In genomic region chr13:109116342-109117201, GRCm38 (mm10) we compare ENCODE assay signal across 7 mouse cellular contexts.
DNase-seq lines count a peak whose midpoint lies in the region; ATAC-seq and TF ChIP-seq lines count a peak whose summit lies in the region.

No protein-coding gene starts in this region.

- H3K36me3 ChIP-seq in ES-E14 (ENCODE audit: control insufficient read depth, insufficient read depth, low read length, poor library complexity, severe bottlenecking), result no peaks in the 10 kb centered on the region
- H3K36me3 ChIP-seq in embryonic facial prominence, embryonic 13.5 days, result no peaks in the 10 kb centered on the region
- H3K36me3 ChIP-seq in hindbrain, embryonic 11.5 days (ENCODE audit: control insufficient read depth, insufficient read depth, low read length), result no peaks in the 10 kb centered on the region
- H3K36me3 ChIP-seq in stomach, embryonic 14.5 days (ENCODE audit: control insufficient read depth, insufficient read depth, low read length), result no peaks in the 10 kb centered on the region

- no peak for ATAC-seq in embryonic facial prominence, embryonic 13.5 days (ENCODE audit: insufficient number of reproducible peaks, insufficient read depth, low FRiP score, low TSS enrichment, low read depth)
- peak; percentile 91 for ATAC-seq in hindbrain, embryonic 11.5 days (ENCODE audit: low FRiP score)
- peak; percentile 37 for ATAC-seq in megakaryocyte progenitor cell, adult 5-6 weeks (replicated peaks; ENCODE audit: poor library complexity)
- peak; percentile 49 for ATAC-seq in stomach, embryonic 14.5 days (ENCODE audit: insufficient number of reproducible peaks, insufficient read depth, low FRiP score, low read depth)

- no peak overlapping the region for H3K27ac ChIP-seq in ES-E14 (ENCODE audit: insufficient read depth, low read depth, low read length, poor library complexity, severe bottlenecking)
- no peak overlapping the region for H3K27ac ChIP-seq in embryonic facial prominence, embryonic 13.5 days
- H3K27ac ChIP-seq in hindbrain, embryonic 11.5 days (ENCODE audit: low read depth, low read length), result no peak overlapping the region
- no peak overlapping the region for H3K27ac ChIP-seq in stomach, embryonic 14.5 days (ENCODE audit: low read length)

- no peak overlapping the region; the same call in 1 of the 2 replicates for H3K9ac ChIP-seq in ES-E14 (ENCODE audit: insufficient read depth, low read depth, low read length, poor library complexity, severe bottlenecking)
- peak overlapping the region; percentile 54 for H3K9ac ChIP-seq in embryonic facial prominence, embryonic 13.5 days
- H3K9ac ChIP-seq in hindbrain, embryonic 11.5 days (ENCODE audit: low read depth, low read length), result peak overlapping the region; percentile 58
- no peak overlapping the region for H3K9ac ChIP-seq in stomach, embryonic 14.5 days (replicated peaks; ENCODE audit: low read depth, low read length)

- peak overlapping the region; percentile 96 for H3K4me2 ChIP-seq in embryonic facial prominence, embryonic 13.5 days
- peak overlapping the region; percentile 97 for H3K4me2 ChIP-seq in hindbrain, embryonic 11.5 days (replicated peaks; ENCODE audit: low read depth, low read length)
- H3K4me2 ChIP-seq in stomach, embryonic 14.5 days (replicated peaks; ENCODE audit: low read depth, low read length), result peak overlapping the region; percentile 92

- no peak for DNase-seq in ES-E14 (ENCODE audit: low read depth, low spot score)
- peak; percentile 4 for DNase-seq in adrenal gland, adult 2 months
- DNase-seq in hindbrain, embryonic 11.5 days (ENCODE audit: low spot score), result peak; percentile 82
- DNase-seq in layer of hippocampus, postnatal 25 days (ENCODE audit: extremely low spot score in 1 of 2, low spot score in 1 of 2), result peak; percentile 54 to 59

- no peaks in the 10 kb centered on the region for H3K9me3 ChIP-seq in ES-E14 (ENCODE audit: control insufficient read depth, insufficient read depth, low read depth, low read length)
- H3K9me3 ChIP-seq in embryonic facial prominence, embryonic 13.5 days, result no peaks in the 10 kb centered on the region
- no peaks in the 10 kb centered on the region for H3K9me3 ChIP-seq in hindbrain, embryonic 11.5 days (ENCODE audit: control insufficient read depth, low read length)
- H3K9me3 ChIP-seq in stomach, embryonic 14.5 days (ENCODE audit: control insufficient read depth, low read depth, low read length), result no peaks in the 10 kb centered on the region

- peak overlapping the region; percentile 47 to 62 for H3K4me3 ChIP-seq in ES-E14 (ENCODE audit: insufficient read depth in 1 of 2, low read depth in 1 of 2, low read length in 2 of 2, poor library complexity in 1 of 2, severe bottlenecking in 1 of 2)
- peak overlapping the region; percentile 50 for H3K4me3 ChIP-seq in embryonic facial prominence, embryonic 13.5 days
- peak overlapping the region; percentile 54 for H3K4me3 ChIP-seq in hindbrain, embryonic 11.5 days (ENCODE audit: low read depth, low read length)
- H3K4me3 ChIP-seq in stomach, embryonic 14.5 days (ENCODE audit: low read depth, low read length), result peak overlapping the region; percentile 34

- in situ Hi-C loops in ES-E14 (cut with MboI; ENCODE audit: low sequenced_read_pairs in 2 of 2, unreplicated experiment in 2 of 2), result no loop called here

- under 1% methylated on average over 53 of the region's 63 CpGs for WGBS in embryonic facial prominence, embryonic 13.5 days
- WGBS in hindbrain, embryonic 11.5 days, result under 1% methylated on average over 41 of the region's 63 CpGs
- 0% methylated on average over 56 of the region's 63 CpGs for WGBS in stomach, embryonic 14.5 days

- peaks cover 44% of the 10 kb centered on the region for H3K27me3 ChIP-seq in embryonic facial prominence, embryonic 13.5 days
- H3K27me3 ChIP-seq in hindbrain, embryonic 11.5 days (ENCODE audit: control insufficient read depth, insufficient read depth, low read length), result peaks cover 2% of the 10 kb centered on the region; the same call in 1 of the 2 replicates
- no peaks in the 10 kb centered on the region for H3K27me3 ChIP-seq in stomach, embryonic 14.5 days (ENCODE audit: control insufficient read depth, insufficient read depth, low read length)

- 0 out of 4 replicates have a peak, but pooled peaks cover 0 to 2% of the 10 kb centered on the region in 2 experiments for H3K4me1 ChIP-seq in ES-E14 (ENCODE audit: control insufficient read depth in 2 of 2, insufficient read depth in 2 of 2, low read length in 2 of 2, poor library complexity in 1 of 2)
- H3K4me1 ChIP-seq in embryonic facial prominence, embryonic 13.5 days, result peaks cover 17% of the 10 kb centered on the region
- no peaks in the 10 kb centered on the region for H3K4me1 ChIP-seq in hindbrain, embryonic 11.5 days (replicated peaks; ENCODE audit: control insufficient read depth, insufficient read depth, low read length)
- peaks cover 4% of the 10 kb centered on the region; the same call in 1 of the 2 replicates for H3K4me1 ChIP-seq in stomach, embryonic 14.5 days (ENCODE audit: control insufficient read depth, insufficient read depth, low read length)

TF ChIP-seq in ES-E14, 5 proteins besides CTCF, POLR2A, EP300 and RAD21:
- TF ChIP-seq ZNF384 (IDR thresholded peaks at IDR 0.05; ENCODE audit: low read depth, low read length), result no peak
- no peak for TF ChIP-seq HCFC1 (IDR thresholded peaks at IDR 0.05; ENCODE audit: borderline replicate concordance, insufficient read depth, low read length)
- no peak for TF ChIP-seq CHD2 (IDR thresholded peaks at IDR 0.05; ENCODE audit: low read depth, low read length)
- TF ChIP-seq MAFK (IDR thresholded peaks at IDR 0.05; ENCODE audit: insufficient read depth, low read depth, low read length), result no peak
- no peak for TF ChIP-seq ZC3H11A (IDR thresholded peaks at IDR 0.05; ENCODE audit: borderline replicate concordance, low read depth, low read length)

Comparison
In these comparisons a context has a peak if more than half of its experiments do, and no peak if none do; other contexts are left out.
1. H3K9ac ChIP-seq: peak in embryonic facial prominence, embryonic 13.5 days (single experiment) and hindbrain, embryonic 11.5 days (single experiment); none in ES-E14 (single experiment) and stomach, embryonic 14.5 days (single experiment).
2. Peak in every context shown above with its lines, with median percentiles within 50 percentile points of each other: H3K4me3 ChIP-seq and H3K4me2 ChIP-seq.